Mouse (Mus musculus) testis, adult 2 months (tissue): ENCODE data around the gene Fbxl13. TPM values are rescaled to one million over a fixed set of nuclear protein-coding genes. Genes with fewer than 3 reads are reported as not detected.
A peak's percentile ranks its signal among the peaks of the same experiment; 100 is the strongest.

Source experiments
- H3K27ac ChIP-seq: fragments of 200-500 bp; 2 replicates; pipeline ENCODE4 v1.5.1; 2012; ENCODE audit warnings: low read depth, low read length; ENCODE audit not compliant: control insufficient read depth, insufficient read depth
- H3K27me3 ChIP-seq: fragments of 200-500 bp; 2 replicates; pipeline ENCODE4 v1.6.1; 2012; ENCODE audit warnings: mild to moderate bottlenecking, low read length, moderate library complexity; ENCODE audit not compliant: control insufficient read depth, insufficient read depth
- H3K36me3 ChIP-seq: fragments of 200-500 bp; 2 replicates; pipeline ENCODE4 v1.6.1; 2012; ENCODE audit warnings: mild to moderate bottlenecking, low read length; ENCODE audit not compliant: control insufficient read depth, insufficient read depth
- H3K4me1 ChIP-seq: fragments of 200-500 bp; 2 replicates; pipeline ENCODE4 v1.6.1; 2012; ENCODE audit warnings: low read length; ENCODE audit not compliant: control insufficient read depth, insufficient read depth
- H3K4me3 ChIP-seq: fragments of 200-500 bp; 2 replicates; pipeline ENCODE4 v1.5.1; 2012; ENCODE audit warnings: low read depth, mild to moderate bottlenecking, low read length, moderate library complexity, mixed read lengths; ENCODE audit not compliant: control insufficient read depth
- CTCF ChIP-seq: fragments of 200-500 bp; IDR thresholded peaks from 2 replicates; pipeline ENCODE4 v1.5.1; 2012; ENCODE audit warnings: low read depth, mild to moderate bottlenecking, inconsistent platforms, low read length, moderate library complexity; ENCODE audit not compliant: control insufficient read depth, insufficient read depth, insufficient replicate concordance
- POLR2A ChIP-seq: fragments of 200-500 bp; IDR thresholded peaks from 2 replicates; pipeline ENCODE4 v1.6.1; 2012; ENCODE audit warnings: low read depth, mild to moderate bottlenecking, inconsistent platforms, low read length, moderate library complexity; ENCODE audit not compliant: control insufficient read depth
- polyA plus RNA-seq: library from polyadenylated mRNA; depleted of rRNA; stranded (reverse); fragments of >200 nt; gene quantifications from 2 replicates; pipeline ENCODE4 v1.2.3, GENCODE M21; 2012

Fbxl13 gene
- polyA plus RNA-seq, 1 experiment, result 92.2 TPM

DNA sequence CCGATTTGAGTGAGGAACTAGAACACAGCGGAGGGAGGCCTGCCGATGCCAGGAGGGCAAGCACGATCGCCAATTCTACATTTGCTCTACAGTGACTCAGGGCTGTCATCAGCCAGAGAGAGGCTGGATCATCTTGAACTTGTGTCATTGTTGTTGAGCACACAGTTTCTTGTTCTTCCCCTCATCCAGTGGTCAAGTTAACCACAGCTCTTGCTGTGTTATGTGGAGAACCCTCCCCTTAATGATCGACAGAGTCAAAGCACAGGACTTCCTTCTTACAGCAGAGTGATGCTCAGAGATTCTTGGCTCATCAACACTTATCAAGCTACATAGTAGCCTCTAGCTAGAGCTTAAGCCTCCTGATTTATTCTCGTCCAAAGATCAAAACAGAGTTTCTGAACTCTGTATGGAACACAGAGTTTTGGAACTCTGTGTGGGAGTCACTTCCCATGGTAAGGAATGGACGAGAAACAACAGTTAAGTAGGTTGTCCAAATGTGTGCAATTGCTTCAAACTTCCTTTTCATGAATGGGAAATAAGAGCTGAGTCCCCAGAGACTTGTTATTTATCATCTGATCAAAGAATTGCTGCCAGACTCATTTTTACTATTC lies 116.2 kb downstream of the Fbxl13 start:
- H3K4me3 ChIP-seq, result no peak overlapping the region
- no peak overlapping the region for H3K27ac ChIP-seq
- no peaks in the 10 kb centered on the region for H3K4me1 ChIP-seq
- H3K27me3 ChIP-seq, result no peaks in the 10 kb centered on the region
- H3K36me3 ChIP-seq, result no peaks in the 10 kb centered on the region
- no peak for TF ChIP-seq CTCF
- TF ChIP-seq POLR2A, result no peak

DNA sequence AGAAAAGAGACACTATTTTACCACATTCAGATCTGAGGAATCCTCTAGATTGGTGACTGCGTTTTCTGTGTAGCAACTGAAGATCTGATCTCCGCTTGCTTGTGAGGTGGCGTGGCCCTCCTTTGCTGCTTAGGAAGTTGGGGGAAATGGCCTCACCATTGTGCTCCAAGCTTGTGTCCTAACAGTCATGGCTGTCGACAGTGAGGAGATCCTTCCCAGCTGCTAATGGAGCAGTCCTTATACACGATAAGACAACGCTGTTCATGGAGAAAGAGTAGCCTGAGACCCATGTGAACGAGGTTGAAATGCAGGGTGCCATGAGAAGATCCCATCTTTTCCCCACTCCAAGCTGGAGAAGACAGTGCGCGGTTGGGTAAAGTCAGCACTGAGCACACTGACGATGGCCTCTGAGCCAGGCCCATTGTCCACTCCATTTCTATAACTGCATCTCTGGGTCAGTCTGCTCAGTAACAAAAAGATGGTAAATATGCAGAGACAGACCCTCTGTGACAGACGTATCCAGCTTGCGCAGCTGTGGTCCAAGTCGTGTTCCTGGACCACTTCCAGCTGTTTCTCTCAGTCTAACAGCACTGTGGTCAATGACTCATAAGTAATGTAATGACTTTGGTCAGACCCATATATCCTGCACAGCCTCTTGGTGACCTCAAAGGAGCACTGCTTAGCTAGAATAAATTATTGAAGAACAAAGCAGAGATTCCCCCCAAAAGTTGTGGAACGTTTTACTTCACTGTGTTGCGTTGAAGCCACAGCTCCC lies 117.2 kb downstream of the Fbxl13 start:
- no peaks in the 10 kb centered on the region for H3K36me3 ChIP-seq
- TF ChIP-seq CTCF (no peak), POLR2A (no peak)
- H3K27ac ChIP-seq, result no peak overlapping the region
- H3K4me3 ChIP-seq, result no peak overlapping the region
- no peaks in the 10 kb centered on the region for H3K4me1 ChIP-seq
- no peaks in the 10 kb centered on the region for H3K27me3 ChIP-seq

DNA sequence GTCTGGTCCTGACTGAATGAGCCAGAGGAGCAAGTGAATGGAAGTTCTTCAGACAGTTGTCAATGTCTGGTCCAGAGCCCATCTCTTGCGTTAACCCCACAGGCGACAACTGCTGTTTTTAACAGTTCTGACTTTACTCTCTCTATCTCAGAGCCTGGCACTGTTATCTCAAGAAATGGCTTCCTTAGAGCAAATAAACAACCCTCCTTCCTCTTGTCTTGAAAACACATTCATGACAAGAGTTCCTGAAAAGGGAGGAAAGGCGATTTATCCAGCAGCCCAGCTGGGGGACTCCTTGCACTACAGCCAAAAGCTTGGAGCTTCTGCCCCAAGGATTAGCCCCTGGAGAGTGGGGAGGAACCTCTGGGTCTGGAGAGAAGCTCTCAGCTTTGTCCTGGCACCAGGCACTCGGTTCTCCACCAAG lies 117.9 kb downstream of the Fbxl13 start:
- Histone ChIP-seq H3K4me3 (no peak overlapping the region), H3K36me3 (no peaks in the 10 kb centered on the region), H3K27ac (0 out of 2 replicates have a peak overlapping the region, but pooled peaks have one; percentile 16)

DNA sequence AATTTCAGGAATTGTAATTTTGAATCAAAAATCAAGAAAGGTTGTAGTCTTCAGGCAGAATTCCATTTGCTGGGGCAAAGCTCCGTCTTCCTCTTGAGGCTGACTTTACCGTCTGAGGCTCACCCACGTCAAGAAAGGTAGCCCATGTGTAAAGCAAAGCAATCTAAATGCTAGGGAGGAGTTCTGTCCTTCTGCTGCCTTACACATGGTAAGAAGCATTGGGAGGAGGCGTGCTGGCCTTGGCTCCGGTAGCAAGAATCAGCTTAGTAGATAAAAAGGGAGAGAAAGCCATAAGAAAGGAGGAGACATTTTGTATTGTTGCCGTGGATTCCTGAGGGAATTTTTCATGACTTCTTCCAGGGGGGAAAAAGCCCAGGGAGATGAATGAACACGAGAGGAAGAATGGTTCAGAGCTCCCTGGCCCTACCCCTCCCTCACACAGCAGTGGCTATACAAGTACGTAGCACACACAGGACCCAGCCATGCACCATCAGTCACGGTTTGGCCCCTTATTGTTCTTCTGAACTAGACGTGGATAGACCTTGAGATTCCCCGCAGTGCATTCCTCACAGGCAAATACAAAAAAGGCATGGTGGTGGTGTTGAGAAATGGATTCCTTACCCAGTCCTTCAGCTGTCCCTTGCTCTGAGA lies 118.5 kb downstream of the Fbxl13 start:
- TF ChIP-seq CTCF, result no peak
- no peak for TF ChIP-seq POLR2A
- no peak overlapping the region for H3K4me3 ChIP-seq
- 0 out of 2 replicates have a peak overlapping the region, but pooled peaks have one; percentile 16 for H3K27ac ChIP-seq
- H3K4me1 ChIP-seq, result no peaks in the 10 kb centered on the region
- no peaks in the 10 kb centered on the region for H3K27me3 ChIP-seq
- no peaks in the 10 kb centered on the region for H3K36me3 ChIP-seq

More for the DNA sequence above, 117.9 kb downstream of the Fbxl13 start:
- Histone ChIP-seq H3K27me3 (no peaks in the 10 kb centered on the region), H3K4me1 (no peaks in the 10 kb centered on the region)
- TF ChIP-seq POLR2A, result no peak
- TF ChIP-seq CTCF, result no peak

DNA sequence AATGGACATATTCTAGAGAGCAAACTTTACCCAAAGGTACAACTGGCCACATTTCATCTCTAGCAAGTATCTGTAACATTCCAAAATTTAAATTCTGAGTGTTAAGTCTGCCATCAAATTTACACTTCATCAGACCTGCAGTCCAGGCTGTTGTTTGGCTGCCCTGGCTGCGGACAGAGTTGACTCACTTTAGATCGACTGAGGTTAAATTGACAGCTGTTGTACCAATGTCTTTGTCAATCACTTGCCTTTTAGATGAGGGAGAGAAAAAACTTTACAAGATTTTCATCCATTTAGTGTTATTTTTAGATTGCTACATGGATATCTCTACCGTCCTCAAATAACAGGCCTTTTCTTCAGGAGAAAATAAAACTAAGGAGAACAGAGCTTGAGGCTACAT lies 126.3 kb downstream of the Fbxl13 start:
- TF ChIP-seq CTCF (no peak), POLR2A (no peak)

DNA sequence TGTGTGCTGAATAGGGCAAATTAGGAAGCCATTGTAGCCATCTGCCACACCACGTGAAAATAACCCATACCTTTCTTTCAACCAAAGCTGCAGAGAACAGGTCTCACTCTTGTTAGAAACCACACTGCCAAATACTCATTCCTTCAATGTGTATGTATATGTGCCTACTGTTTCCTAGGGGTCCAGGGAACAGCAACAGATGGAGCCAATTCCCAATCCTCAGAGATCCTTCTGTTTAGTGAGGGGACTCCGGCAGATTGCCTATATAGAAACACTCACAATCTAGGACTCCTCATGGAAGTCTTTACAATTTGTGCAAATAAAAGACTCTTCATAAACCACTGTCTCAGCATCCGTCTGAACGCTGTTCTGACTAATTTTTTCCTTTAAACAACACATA lies 127.2 kb downstream of the Fbxl13 start:
- H3K4me3 ChIP-seq, result no peak overlapping the region

More for the DNA sequence above, 126.3 kb downstream of the Fbxl13 start:
- Histone ChIP-seq H3K27ac (no peak overlapping the region), H3K27me3 (no peaks in the 10 kb centered on the region), H3K36me3 (no peaks in the 10 kb centered on the region), H3K4me1 (no peaks in the 10 kb centered on the region), H3K4me3 (no peak overlapping the region)

DNA sequence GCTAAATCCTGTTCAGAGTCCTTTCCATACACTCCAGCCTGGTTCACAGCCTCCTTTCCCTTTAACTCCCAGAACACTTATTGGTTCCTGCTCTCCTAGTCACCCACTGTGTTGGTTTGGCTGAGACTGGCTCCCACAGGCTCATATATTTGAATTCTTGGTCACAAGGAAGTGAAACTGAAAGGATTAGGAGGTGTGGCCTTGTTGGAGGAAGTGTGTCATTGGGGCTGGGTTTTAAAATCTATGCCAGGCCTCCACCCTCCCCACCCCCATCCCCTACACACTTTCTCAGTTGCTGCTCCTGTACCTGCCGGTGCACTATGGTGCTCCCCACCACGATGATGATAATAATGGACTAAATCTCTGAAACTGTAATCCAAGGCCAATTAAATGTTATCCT lies 127.9 kb downstream of the Fbxl13 start:
- Histone ChIP-seq H3K4me3 (no peak overlapping the region), H3K27ac (no peak overlapping the region), H3K36me3 (no peaks in the 10 kb centered on the region), H3K27me3 (no peaks in the 10 kb centered on the region), H3K4me1 (no peaks in the 10 kb centered on the region)
- no peak for TF ChIP-seq CTCF
- TF ChIP-seq POLR2A, result no peak

More for the DNA sequence above, 127.2 kb downstream of the Fbxl13 start:
- no peaks in the 10 kb centered on the region for H3K36me3 ChIP-seq
- no peaks in the 10 kb centered on the region for H3K27me3 ChIP-seq
- TF ChIP-seq CTCF, result no peak
- TF ChIP-seq POLR2A, result no peak
- no peaks in the 10 kb centered on the region for H3K4me1 ChIP-seq
- H3K27ac ChIP-seq, result no peak overlapping the region
